Mouse (Mus musculus) ES-Bruce4 (cell line): Measurements from ENCODE around the gene Adamts3.

Experiments
- CTCF ChIP-seq: IDR thresholded peaks from one replicate; pipeline ENCODE4 v1.8.1; 2011; ENCODE audit warnings: low read depth, low read length
- EP300 ChIP-seq: IDR thresholded peaks from 2 replicates; pipeline ENCODE4 v1.6.1; 2011; ENCODE audit warnings: low read depth, low read length; ENCODE audit not compliant: insufficient read depth
- POLR2A ChIP-seq: IDR thresholded peaks from one replicate; pipeline ENCODE4 v1.8.1; 2011; ENCODE audit warnings: low read length; ENCODE audit not compliant: insufficient read depth

GRCm38 (mm10) chr5:89646940-89647339 is 236.2 kb downstream of the Adamts3 start:
- TF ChIP-seq EP300 = no peak
- TF ChIP-seq POLR2A = no peak
- no peak for TF ChIP-seq CTCF
